Mouse (Mus musculus): Measurements from ENCODE around the gene Nfu1. TPM values are rescaled to one million over a fixed set of nuclear protein-coding genes. Genes with fewer than 3 reads are reported as not detected.

The Nfu1 gene
- 95.2 and 105 TPM in 2 replicates for polyA plus RNA-seq (2015; fragmentation: Nextera tagmentation; extraction: Ambion mirVana)

- 75% methylated on average over 6 of the region's 6 CpGs for WGBS
- no peaks in the 10 kb centered on the region for H3K9me3 ChIP-seq
- peaks cover 7% of the 10 kb centered on the region for H3K4me1 ChIP-seq
- H3K36me3 ChIP-seq: peaks cover 13% of the 10 kb centered on the region; the same call in 1 of the 2 replicates
- peak within 1 kb of the TSS; percentile 82 for H3K27ac ChIP-seq
- H3K4me3 ChIP-seq: peak within 1 kb of the TSS; percentile 87
- no peaks in the 10 kb centered on the region for H3K27me3 ChIP-seq
- ATAC-seq (ENCODE audit: insufficient number of reproducible peaks, insufficient read depth, low FRiP score, low TSS enrichment, low read depth): no peak
- H3K4me2 ChIP-seq: peak within 1 kb of the TSS; percentile 65
- H3K9ac ChIP-seq: peak within 1 kb of the TSS; percentile 98
These were observed at the start of gene Nfu1 for GRCm38 (mm10) chr6:87008887-87009286. TSS of gene Nfu1 (plus strand) at chr6:87009236.

- no peaks in the 10 kb centered on the region for H3K27me3 ChIP-seq
- H3K4me3 ChIP-seq: no peak overlapping the region
- no peaks in the 10 kb centered on the region for H3K4me1 ChIP-seq
- no peak overlapping the region for H3K4me2 ChIP-seq
- no peak overlapping the region for H3K27ac ChIP-seq
- H3K36me3 ChIP-seq: peaks cover 88% of the 10 kb centered on the region
- H3K9me3 ChIP-seq: no peaks in the 10 kb centered on the region
- H3K9ac ChIP-seq: no peak overlapping the region
- 92% methylated on average over 7 of the region's 7 CpGs for WGBS
- ATAC-seq (ENCODE audit: insufficient number of reproducible peaks, insufficient read depth, low FRiP score, low TSS enrichment, low read depth): no peak
These were observed 44.9 kb upstream of the Nfu1 start for GRCm38 (mm10) chr6:86963987-86964685.

GRCm38 (mm10) chr6:86967166-86967565 lies 41.9 kb upstream of the Nfu1 start:
- Histone ChIP-seq H3K36me3 (peaks cover 79% of the 10 kb centered on the region), H3K9ac (no peak overlapping the region), H3K4me2 (no peak overlapping the region), H3K4me3 (no peak overlapping the region), H3K9me3 (no peaks in the 10 kb centered on the region), H3K27me3 (no peaks in the 10 kb centered on the region), H3K27ac (no peak overlapping the region), H3K4me1 (no peaks in the 10 kb centered on the region)
- ATAC-seq (ENCODE audit: insufficient number of reproducible peaks, insufficient read depth, low FRiP score, low TSS enrichment, low read depth): no peak
- WGBS: 84% methylated on average over 2 of the region's 2 CpGs

GRCm38 (mm10) chr6:86973956-86974355 lies 35.1 kb upstream of the Nfu1 start:
- no peak overlapping the region for H3K27ac ChIP-seq
- ATAC-seq (ENCODE audit: insufficient number of reproducible peaks, insufficient read depth, low FRiP score, low TSS enrichment, low read depth): no peak
- H3K9me3 ChIP-seq: no peaks in the 10 kb centered on the region
- H3K4me3 ChIP-seq: no peak overlapping the region
- no peaks in the 10 kb centered on the region for H3K4me1 ChIP-seq
- H3K27me3 ChIP-seq: no peaks in the 10 kb centered on the region
- peaks cover 67% of the 10 kb centered on the region for H3K36me3 ChIP-seq
- H3K4me2 ChIP-seq: no peak overlapping the region
- no peak overlapping the region for H3K9ac ChIP-seq
- WGBS: 95% methylated on average over 4 of the region's 4 CpGs

GRCm38 (mm10) chr6:86978156-86978908 lies 30.7 kb upstream of the Nfu1 start:
- H3K4me1 ChIP-seq: peaks cover 3% of the 10 kb centered on the region; the same call in 1 of the 2 replicates
- peaks cover 48% of the 10 kb centered on the region for H3K36me3 ChIP-seq
- no peak overlapping the region for H3K9ac ChIP-seq
- 92% methylated on average over 8 of the region's 8 CpGs for WGBS
- H3K4me3 ChIP-seq: no peak overlapping the region
- no peak for ATAC-seq (ENCODE audit: insufficient number of reproducible peaks, insufficient read depth, low FRiP score, low TSS enrichment, low read depth)
- no peak overlapping the region for H3K4me2 ChIP-seq
- no peaks in the 10 kb centered on the region for H3K9me3 ChIP-seq
- H3K27ac ChIP-seq: no peak overlapping the region
- no peaks in the 10 kb centered on the region for H3K27me3 ChIP-seq

- no peak overlapping the region for H3K27ac ChIP-seq
- no peak overlapping the region for H3K4me3 ChIP-seq
- ATAC-seq (ENCODE audit: insufficient number of reproducible peaks, insufficient read depth, low FRiP score, low TSS enrichment, low read depth): no peak
- no peaks in the 10 kb centered on the region for H3K27me3 ChIP-seq
- H3K4me2 ChIP-seq: no peak overlapping the region
- H3K36me3 ChIP-seq: peaks cover 48% of the 10 kb centered on the region
- no peaks in the 10 kb centered on the region for H3K9me3 ChIP-seq
- no peak overlapping the region for H3K9ac ChIP-seq
- H3K4me1 ChIP-seq: peaks cover 3% of the 10 kb centered on the region; the same call in 1 of the 2 replicates
- 74% methylated on average over 6 of the region's 6 CpGs for WGBS
These were observed 30.1 kb upstream of the Nfu1 start for GRCm38 (mm10) chr6:86978909-86979265.

GRCm38 (mm10) chr6:86981206-86981605 lies 27.8 kb upstream of the Nfu1 start:
- ATAC-seq (ENCODE audit: insufficient number of reproducible peaks, insufficient read depth, low FRiP score, low TSS enrichment, low read depth): no peak
- peaks cover 47% of the 10 kb centered on the region for H3K36me3 ChIP-seq
- H3K27ac ChIP-seq: no peak overlapping the region
- H3K9ac ChIP-seq: 0 out of 2 replicates have a peak overlapping the region, but pooled peaks have one; percentile 11
- H3K4me2 ChIP-seq: no peak overlapping the region
- H3K9me3 ChIP-seq: no peaks in the 10 kb centered on the region
- 67% methylated on average over 2 of the region's 2 CpGs for WGBS
- no peaks in the 10 kb centered on the region for H3K27me3 ChIP-seq
- H3K4me3 ChIP-seq: no peak overlapping the region
- peaks cover 3% of the 10 kb centered on the region; the same call in 1 of the 2 replicates for H3K4me1 ChIP-seq

GRCm38 (mm10) chr6:86985314-86986106 lies 23.5 kb upstream of the Nfu1 start:
- peaks cover 3% of the 10 kb centered on the region; the same call in 1 of the 2 replicates for H3K4me1 ChIP-seq
- WGBS: 87% methylated on average over 8 of the region's 8 CpGs
- no peak overlapping the region for H3K4me2 ChIP-seq
- H3K4me3 ChIP-seq: no peak overlapping the region
- H3K36me3 ChIP-seq: peaks cover 26% of the 10 kb centered on the region
- ATAC-seq (ENCODE audit: insufficient number of reproducible peaks, insufficient read depth, low FRiP score, low TSS enrichment, low read depth): no peak
- no peak overlapping the region for H3K27ac ChIP-seq
- H3K9ac ChIP-seq: no peak overlapping the region
- no peaks in the 10 kb centered on the region for H3K27me3 ChIP-seq
- H3K9me3 ChIP-seq: no peaks in the 10 kb centered on the region

- no peak for ATAC-seq (ENCODE audit: insufficient number of reproducible peaks, insufficient read depth, low FRiP score, low TSS enrichment, low read depth)
- no peaks in the 10 kb centered on the region for H3K4me1 ChIP-seq
- no peak overlapping the region for H3K4me3 ChIP-seq
- 0 out of 2 replicates have a peak overlapping the region, but pooled peaks have one; percentile 21 for H3K9ac ChIP-seq
- no peaks in the 10 kb centered on the region for H3K9me3 ChIP-seq
- no peaks in the 10 kb centered on the region for H3K27me3 ChIP-seq
- no peak overlapping the region for H3K4me2 ChIP-seq
- H3K36me3 ChIP-seq: peaks cover 21% of the 10 kb centered on the region
- H3K27ac ChIP-seq: no peak overlapping the region
- 91% methylated on average over 6 of the region's 6 CpGs for WGBS
These were observed 19.5 kb upstream of the Nfu1 start for GRCm38 (mm10) chr6:86989576-86989975.

- no peak overlapping the region for H3K4me3 ChIP-seq
- H3K27me3 ChIP-seq: no peaks in the 10 kb centered on the region
- no peaks in the 10 kb centered on the region for H3K9me3 ChIP-seq
- no peak overlapping the region for H3K27ac ChIP-seq
- ATAC-seq (ENCODE audit: insufficient number of reproducible peaks, insufficient read depth, low FRiP score, low TSS enrichment, low read depth): no peak
- WGBS: 90% methylated on average over 3 of the region's 3 CpGs
- H3K4me2 ChIP-seq: no peak overlapping the region
- H3K9ac ChIP-seq: no peak overlapping the region
- no peaks in the 10 kb centered on the region for H3K4me1 ChIP-seq
- H3K36me3 ChIP-seq: peaks cover 23% of the 10 kb centered on the region
These were observed 18.0 kb upstream of the Nfu1 start for GRCm38 (mm10) chr6:86991041-86991440.

- H3K9ac ChIP-seq: no peak overlapping the region
- H3K4me3 ChIP-seq: no peak overlapping the region
- no peaks in the 10 kb centered on the region for H3K9me3 ChIP-seq
- no peak overlapping the region for H3K4me2 ChIP-seq
- H3K4me1 ChIP-seq: no peaks in the 10 kb centered on the region
- ATAC-seq (ENCODE audit: insufficient number of reproducible peaks, insufficient read depth, low FRiP score, low TSS enrichment, low read depth): no peak
- H3K27ac ChIP-seq: no peak overlapping the region
- H3K36me3 ChIP-seq: peaks cover 32% of the 10 kb centered on the region
- 93% methylated on average over 8 of the region's 8 CpGs for WGBS
- no peaks in the 10 kb centered on the region for H3K27me3 ChIP-seq
These were observed 16.7 kb upstream of the Nfu1 start for GRCm38 (mm10) chr6:86992349-86992748.
